Mouse (Mus musculus): ENCODE measurements around the gene Igflr1. TPM values are rescaled to one million over a fixed set of nuclear protein-coding genes. Genes with fewer than 3 reads are reported as not detected.
A peak's percentile ranks its signal among the peaks of the same experiment; 100 is the strongest.

Igflr1 gene
- 4.1 and 5.5 TPM in 2 replicates for polyA plus RNA-seq (2016; fragmentation: Nextera tagmentation; extraction: Ambion mirVana)

DNA sequence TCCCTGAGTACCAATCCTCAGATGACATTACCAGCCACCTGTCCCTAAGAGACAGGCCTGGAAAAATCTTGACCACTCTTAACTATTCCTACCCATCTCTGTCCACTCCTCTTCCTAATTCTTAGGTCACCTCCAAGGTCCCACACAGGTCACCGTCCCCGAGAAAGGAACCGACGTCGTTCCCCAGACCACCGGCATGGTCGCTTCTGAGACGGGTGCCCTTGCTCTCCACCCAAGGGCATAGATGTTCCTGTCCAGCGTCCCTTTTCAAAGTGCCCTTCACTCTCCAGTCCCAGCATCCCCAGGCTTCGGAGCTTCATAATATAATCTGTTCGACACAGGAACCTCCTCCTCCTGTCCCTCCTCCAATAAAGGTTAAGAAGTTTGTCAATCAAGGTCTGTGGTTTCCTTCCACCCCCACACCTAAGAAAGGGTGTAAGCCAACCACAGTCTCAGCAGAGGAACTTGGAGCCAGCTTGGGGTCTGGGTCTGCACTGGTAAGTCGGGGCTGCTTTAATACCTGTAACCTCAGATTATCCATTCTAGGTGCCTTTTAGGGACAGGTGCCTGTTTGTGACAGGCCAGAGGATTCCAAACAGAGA, at the start of gene Igflr1:
Gene Igflr1, plus strand, starts transcription at position 458 of the 602 bp plus-strand sequence.
- Histone ChIP-seq H3K9ac (no peak within 1 kb of the TSS), H3K27ac (no peak within 1 kb of the TSS), H3K4me2 (replicated peaks) (peak within 1 kb of the TSS; percentile 58), H3K9me3 (no peaks in the 10 kb centered on the region), H3K4me1 (peaks cover 9% of the 10 kb centered on the region), H3K4me3 (no peak within 1 kb of the TSS), H3K36me3 (peaks cover 47% of the 10 kb centered on the region), H3K27me3 (no peaks in the 10 kb centered on the region)
- 96% methylated on average over 12 of the region's 12 CpGs for WGBS
- ATAC-seq (ENCODE audit: insufficient number of reproducible peaks, insufficient read depth, low FRiP score, low TSS enrichment), result no peak

GRCm38 (mm10) chr7:30518325-30518724, 46.9 kb upstream of the Igflr1 start:
- no peak for ATAC-seq (ENCODE audit: insufficient number of reproducible peaks, insufficient read depth, low FRiP score, low TSS enrichment)
- Histone ChIP-seq H3K4me1 (no peaks in the 10 kb centered on the region), H3K27ac (no peak overlapping the region), H3K4me2 (replicated peaks) (no peak overlapping the region), H3K27me3 (no peaks in the 10 kb centered on the region; the same call in 1 of the 2 replicates), H3K9ac (no peak overlapping the region), H3K36me3 (peaks cover 10% of the 10 kb centered on the region), H3K9me3 (no peaks in the 10 kb centered on the region), H3K4me3 (no peak overlapping the region)
- WGBS, result 29% methylated on average over 8 of the region's 8 CpGs

DNA sequence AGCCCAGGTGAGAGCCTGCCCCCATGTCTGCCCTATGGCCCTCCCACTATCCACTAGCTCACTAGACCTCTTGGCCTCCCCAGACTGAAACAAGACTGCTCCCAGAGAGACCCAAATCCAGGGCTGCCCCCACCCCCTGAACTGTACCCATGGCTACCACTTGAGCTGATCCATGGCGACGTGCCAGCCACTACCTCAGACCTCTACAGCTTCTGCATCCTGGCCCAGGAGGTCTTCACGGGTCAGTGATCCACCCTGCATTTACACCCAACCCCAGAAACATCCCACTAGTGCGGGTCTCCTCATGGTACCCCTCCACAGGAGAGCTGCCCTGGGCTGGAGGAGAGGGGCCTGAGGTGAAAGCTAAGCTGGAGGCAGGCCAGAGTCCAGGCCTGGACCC, 44.8 kb upstream of the Igflr1 start:
- peaks cover 29% of the 10 kb centered on the region for H3K36me3 ChIP-seq
- no peak overlapping the region for H3K4me2 ChIP-seq (replicated peaks)
- no peak for ATAC-seq (ENCODE audit: insufficient number of reproducible peaks, insufficient read depth, low FRiP score, low TSS enrichment)
- H3K9me3 ChIP-seq, result no peaks in the 10 kb centered on the region
- WGBS, result 75% methylated on average over 4 of the region's 4 CpGs
- no peak overlapping the region for H3K4me3 ChIP-seq
- no peaks in the 10 kb centered on the region for H3K4me1 ChIP-seq
- H3K9ac ChIP-seq, result no peak overlapping the region
- H3K27me3 ChIP-seq, result no peaks in the 10 kb centered on the region
- H3K27ac ChIP-seq, result no peak overlapping the region

GRCm38 (mm10) chr7:30520856-30521255, 44.4 kb upstream of the Igflr1 start:
- Histone ChIP-seq H3K9me3 (no peaks in the 10 kb centered on the region), H3K4me1 (peaks cover 2% of the 10 kb centered on the region), H3K27me3 (no peaks in the 10 kb centered on the region), H3K4me2 (replicated peaks) (no peak overlapping the region), H3K36me3 (peaks cover 30% of the 10 kb centered on the region), H3K9ac (no peak overlapping the region; the same call in 1 of the 2 replicates), H3K4me3 (no peak overlapping the region), H3K27ac (no peak overlapping the region)
- no peak for ATAC-seq (ENCODE audit: insufficient number of reproducible peaks, insufficient read depth, low FRiP score, low TSS enrichment)
- 78% methylated on average over 5 of the region's 5 CpGs for WGBS

DNA sequence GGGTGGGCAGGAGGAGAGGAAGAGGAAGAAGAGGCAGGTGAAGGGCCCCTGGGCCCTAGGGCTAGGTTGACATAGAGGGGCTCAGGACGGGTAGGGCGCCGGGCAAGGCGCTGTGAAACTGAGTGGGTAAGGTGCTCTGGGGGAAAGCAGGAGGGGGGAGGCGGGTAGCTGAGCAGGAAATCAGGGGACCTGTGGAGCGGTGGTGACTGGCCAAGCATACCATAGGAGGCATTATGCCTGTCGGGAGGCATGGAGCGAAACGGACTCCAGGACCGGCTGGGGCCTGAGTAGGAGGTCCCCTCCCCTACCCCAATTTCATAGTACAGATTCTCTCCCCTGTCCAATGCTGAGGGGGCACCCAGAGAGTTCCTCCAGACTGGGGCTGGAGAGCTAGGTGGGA, 42.4 kb upstream of the Igflr1 start:
- H3K4me3 ChIP-seq, result no peak overlapping the region
- H3K9me3 ChIP-seq, result no peaks in the 10 kb centered on the region
- no peak overlapping the region for H3K4me2 ChIP-seq (replicated peaks)
- WGBS, result 73% methylated on average over 10 of the region's 10 CpGs
- H3K27me3 ChIP-seq, result no peaks in the 10 kb centered on the region
- H3K9ac ChIP-seq, result no peak overlapping the region
- H3K4me1 ChIP-seq, result peaks cover 13% of the 10 kb centered on the region
- H3K36me3 ChIP-seq, result peaks cover 50% of the 10 kb centered on the region
- ATAC-seq (ENCODE audit: insufficient number of reproducible peaks, insufficient read depth, low FRiP score, low TSS enrichment), result no peak
- no peak overlapping the region for H3K27ac ChIP-seq

DNA sequence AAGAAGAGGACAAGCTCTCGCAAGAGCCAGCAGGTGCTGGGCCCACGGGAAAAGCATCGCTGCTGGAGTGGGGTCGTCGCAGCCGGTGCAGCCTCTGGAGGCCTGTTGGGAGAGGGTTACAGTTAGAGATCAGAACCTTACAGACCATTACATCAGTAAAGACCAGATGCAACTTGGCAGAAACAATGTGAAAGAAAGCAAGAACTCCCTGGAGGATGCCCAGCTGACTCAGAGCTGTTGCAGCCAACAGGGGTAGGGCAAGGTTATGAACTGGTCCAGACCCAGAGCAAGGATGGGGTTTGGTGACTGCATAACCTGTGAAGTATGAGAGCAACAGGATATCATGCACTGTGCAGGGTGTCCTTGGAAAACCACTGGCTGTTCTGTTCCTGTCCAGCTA, 40.7 kb upstream of the Igflr1 start:
- H3K27me3 ChIP-seq, result no peaks in the 10 kb centered on the region
- no peak for ATAC-seq (ENCODE audit: insufficient number of reproducible peaks, insufficient read depth, low FRiP score, low TSS enrichment)
- WGBS, result 84% methylated on average over 6 of the region's 6 CpGs

GRCm38 (mm10) chr7:30525954-30526353, 39.3 kb upstream of the Igflr1 start:
- no peak overlapping the region for H3K4me3 ChIP-seq
- peak overlapping the region; percentile 27 for H3K4me2 ChIP-seq (replicated peaks)
- H3K27ac ChIP-seq, result peak overlapping the region; percentile 61
- WGBS, result 22% methylated on average over 10 of the region's 10 CpGs
- peaks cover 79% of the 10 kb centered on the region for H3K36me3 ChIP-seq
- no peak for ATAC-seq (ENCODE audit: insufficient number of reproducible peaks, insufficient read depth, low FRiP score, low TSS enrichment)
- H3K27me3 ChIP-seq, result no peaks in the 10 kb centered on the region
- no peaks in the 10 kb centered on the region for H3K9me3 ChIP-seq
- H3K9ac ChIP-seq, result no peak overlapping the region; the same call in 1 of the 2 replicates
- peaks cover 13% of the 10 kb centered on the region for H3K4me1 ChIP-seq

More for the DNA sequence above, 40.7 kb upstream of the Igflr1 start:
- Histone ChIP-seq H3K4me1 (peaks cover 13% of the 10 kb centered on the region), H3K4me3 (no peak overlapping the region), H3K9ac (no peak overlapping the region), H3K27ac (no peak overlapping the region), H3K36me3 (peaks cover 66% of the 10 kb centered on the region), H3K4me2 (replicated peaks) (no peak overlapping the region), H3K9me3 (no peaks in the 10 kb centered on the region)

DNA sequence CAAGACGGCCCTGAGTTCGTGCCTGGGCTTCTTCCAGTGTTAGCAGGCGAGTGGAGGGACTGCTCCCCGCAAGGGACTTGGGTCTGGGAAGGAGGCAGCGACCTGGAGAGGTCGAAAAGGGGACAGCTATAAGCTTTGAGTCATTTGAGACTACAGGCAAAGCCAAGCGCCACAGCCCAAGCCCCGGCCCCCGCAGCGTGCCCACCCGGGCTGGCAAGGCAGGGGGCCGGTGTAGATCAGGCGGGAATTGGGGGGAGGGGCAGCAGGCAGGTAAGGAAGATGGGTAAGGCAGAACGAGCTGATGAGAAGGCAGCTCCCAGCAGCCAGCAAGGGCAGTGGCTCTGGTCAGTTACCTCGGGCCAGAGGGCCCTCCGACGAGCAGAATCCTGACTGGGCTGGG, 38.8 kb upstream of the Igflr1 start:
- Histone ChIP-seq H3K36me3 (peaks cover 83% of the 10 kb centered on the region), H3K9ac (peak overlapping the region; percentile 24; the same call in 1 of the 2 replicates), H3K9me3 (no peaks in the 10 kb centered on the region), H3K4me2 (replicated peaks) (peak overlapping the region; percentile 27), H3K27me3 (no peaks in the 10 kb centered on the region), H3K4me3 (no peak overlapping the region), H3K27ac (peak overlapping the region; percentile 61), H3K4me1 (peaks cover 16% of the 10 kb centered on the region)
- WGBS, result 15% methylated on average over 17 of the region's 17 CpGs
- no peak for ATAC-seq (ENCODE audit: insufficient number of reproducible peaks, insufficient read depth, low FRiP score, low TSS enrichment)

DNA sequence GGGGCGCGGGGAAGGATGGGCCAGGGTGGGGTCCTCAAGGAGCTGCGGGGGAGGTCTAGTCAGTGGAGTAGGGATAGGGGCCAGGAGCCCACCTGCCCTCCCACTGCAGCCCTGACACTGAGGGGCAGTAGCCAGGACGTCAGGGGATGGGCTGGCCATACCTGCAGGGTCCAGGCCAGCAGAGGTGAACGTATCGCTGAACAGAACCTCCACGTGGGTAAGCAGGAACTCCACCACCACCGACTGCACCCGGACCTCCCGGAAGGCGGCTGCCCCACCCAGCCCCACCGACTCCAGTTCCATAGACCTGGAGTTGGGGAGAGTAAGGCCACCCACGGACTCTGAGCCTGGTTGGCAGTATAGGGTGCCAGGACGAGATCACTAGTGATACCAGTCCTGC, 38.2 kb upstream of the Igflr1 start:
- peak overlapping the region; percentile 27; the same call in 1 of the 2 replicates for H3K4me2 ChIP-seq (replicated peaks)
- 75% methylated on average over 14 of the region's 14 CpGs for WGBS
- H3K9ac ChIP-seq, result peak overlapping the region; percentile 24; the same call in 1 of the 2 replicates

GRCm38 (mm10) chr7:30531291-30531815, 33.9 kb upstream of the Igflr1 start:
- Histone ChIP-seq H3K9ac (peak overlapping the region; percentile 27), H3K27ac (no peak overlapping the region), H3K4me1 (peaks cover 41% of the 10 kb centered on the region), H3K36me3 (peaks cover 63% of the 10 kb centered on the region), H3K4me3 (no peak overlapping the region), H3K4me2 (replicated peaks) (no peak overlapping the region), H3K27me3 (no peaks in the 10 kb centered on the region; the same call in 1 of the 2 replicates), H3K9me3 (no peaks in the 10 kb centered on the region)
- WGBS, result 80% methylated on average over 9 of the region's 9 CpGs
- ATAC-seq (ENCODE audit: insufficient number of reproducible peaks, insufficient read depth, low FRiP score, low TSS enrichment), result no peak

More for the DNA sequence above, 38.2 kb upstream of the Igflr1 start:
- no peaks in the 10 kb centered on the region for H3K9me3 ChIP-seq
- ATAC-seq (ENCODE audit: insufficient number of reproducible peaks, insufficient read depth, low FRiP score, low TSS enrichment), result no peak
- no peak overlapping the region for H3K4me3 ChIP-seq
- H3K4me1 ChIP-seq, result peaks cover 21% of the 10 kb centered on the region
- peaks cover 89% of the 10 kb centered on the region for H3K36me3 ChIP-seq
- H3K27ac ChIP-seq, result peak overlapping the region; percentile 61; the same call in 1 of the 2 replicates
- no peaks in the 10 kb centered on the region; the same call in 1 of the 2 replicates for H3K27me3 ChIP-seq

GRCm38 (mm10) chr7:30532931-30533330, 32.3 kb upstream of the Igflr1 start:
- H3K27ac ChIP-seq, result no peak overlapping the region
- 17% methylated on average over 8 of the region's 8 CpGs for WGBS
- H3K4me2 ChIP-seq (replicated peaks), result peak overlapping the region; percentile 81
- H3K4me1 ChIP-seq, result peaks cover 34% of the 10 kb centered on the region
- no peak overlapping the region for H3K4me3 ChIP-seq
- peak overlapping the region; percentile 28 for H3K9ac ChIP-seq
- peaks cover 48% of the 10 kb centered on the region for H3K36me3 ChIP-seq
- no peaks in the 10 kb centered on the region for H3K9me3 ChIP-seq
- no peaks in the 10 kb centered on the region; the same call in 1 of the 2 replicates for H3K27me3 ChIP-seq
- no peak for ATAC-seq (ENCODE audit: insufficient number of reproducible peaks, insufficient read depth, low FRiP score, low TSS enrichment)

Data from embryonic facial prominence, embryonic 12.5 days (tissue).